Mouse (Mus musculus): Measurements from ENCODE around the gene Tnks1bp1. TPM values are rescaled to one million over a fixed set of nuclear protein-coding genes. Genes with fewer than 3 reads are reported as not detected.

The Tnks1bp1 gene
- total and polyA plus RNA-seq, 2 experiments from 2014 or later: 22.8 to 77.0 TPM

- Histone ChIP-seq H3K36me3 (ENCODE audit: insufficient read depth) (no peaks in the 10 kb centered on the region), H3K27me3 (ENCODE audit: insufficient read depth, low read length) (no peaks in the 10 kb centered on the region), H3K4me1 (ENCODE audit: insufficient read depth) (no peaks in the 10 kb centered on the region), H3K27ac (ENCODE audit: low read depth, low read length) (no peak overlapping the region), H3K9me3 (ENCODE audit: low read length) (no peaks in the 10 kb centered on the region), H3K4me2 (ENCODE audit: low read depth) (no peak overlapping the region), H3K9ac (no peak overlapping the region), H3K4me3 (ENCODE audit: low read depth, low read length) (no peak overlapping the region)
- no peak for TF ChIP-seq CTCF (IDR thresholded peaks at IDR 0.05; ENCODE audit: low read depth)
- 77% methylated on average over 5 of the region's 5 CpGs for WGBS
- ATAC-seq (no peak), DNase-seq (no peak)
These were observed 20.5 kb upstream of the Tnks1bp1 start for GRCm38 (mm10) chr2:85027281-85027680.

DNA sequence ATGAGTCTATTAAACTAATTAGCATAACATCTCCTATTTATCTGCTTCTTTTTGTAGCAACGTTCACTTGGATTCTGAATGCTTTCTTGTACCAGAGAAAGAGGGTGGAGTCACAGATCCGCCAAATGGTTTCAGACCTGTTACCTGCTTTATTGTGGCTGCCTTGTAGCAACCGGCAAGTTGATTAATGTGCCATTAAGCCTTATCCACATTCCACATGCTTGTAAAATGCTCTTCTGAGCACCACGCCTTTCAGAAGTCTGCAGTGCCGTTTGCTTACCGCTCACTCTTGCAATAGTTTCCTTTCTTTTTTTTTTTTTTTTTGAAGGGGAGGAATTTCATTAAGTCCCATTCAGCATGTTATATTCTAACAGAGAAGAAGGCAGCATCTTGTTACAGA, 17.9 kb upstream of the Tnks1bp1 start:
- Histone ChIP-seq H3K27me3 (ENCODE audit: insufficient read depth, low read length) (no peaks in the 10 kb centered on the region), H3K4me3 (ENCODE audit: low read depth, low read length) (no peak overlapping the region), H3K9ac (no peak overlapping the region), H3K4me2 (ENCODE audit: low read depth) (no peak overlapping the region), H3K4me1 (ENCODE audit: insufficient read depth) (no peaks in the 10 kb centered on the region), H3K27ac (ENCODE audit: low read depth, low read length) (no peak overlapping the region), H3K9me3 (ENCODE audit: low read length) (no peaks in the 10 kb centered on the region), H3K36me3 (ENCODE audit: insufficient read depth) (no peaks in the 10 kb centered on the region)
- ATAC-seq (no peak), DNase-seq (no peak)
- 49% methylated on average over 6 of the region's 6 CpGs for WGBS
- no peak for TF ChIP-seq CTCF (IDR thresholded peaks at IDR 0.05; ENCODE audit: low read depth)

- ATAC-seq (no peak), DNase-seq (no peak)
- no peaks in the 10 kb centered on the region for H3K4me1 ChIP-seq (ENCODE audit: insufficient read depth)
- no peak overlapping the region for H3K4me2 ChIP-seq (ENCODE audit: low read depth)
- H3K9ac ChIP-seq: no peak overlapping the region
- H3K9me3 ChIP-seq (ENCODE audit: low read length): no peaks in the 10 kb centered on the region
- 69% methylated on average over 6 of the region's 6 CpGs for WGBS
- H3K27ac ChIP-seq (ENCODE audit: low read depth, low read length): no peak overlapping the region
- H3K4me3 ChIP-seq (ENCODE audit: low read depth, low read length): no peak overlapping the region
- H3K36me3 ChIP-seq (ENCODE audit: insufficient read depth): no peaks in the 10 kb centered on the region
- no peak for TF ChIP-seq CTCF (IDR thresholded peaks at IDR 0.05; ENCODE audit: low read depth)
- no peaks in the 10 kb centered on the region for H3K27me3 ChIP-seq (ENCODE audit: insufficient read depth, low read length)
These were observed 16.8 kb upstream of the Tnks1bp1 start for GRCm38 (mm10) chr2:85030989-85031388.

DNA sequence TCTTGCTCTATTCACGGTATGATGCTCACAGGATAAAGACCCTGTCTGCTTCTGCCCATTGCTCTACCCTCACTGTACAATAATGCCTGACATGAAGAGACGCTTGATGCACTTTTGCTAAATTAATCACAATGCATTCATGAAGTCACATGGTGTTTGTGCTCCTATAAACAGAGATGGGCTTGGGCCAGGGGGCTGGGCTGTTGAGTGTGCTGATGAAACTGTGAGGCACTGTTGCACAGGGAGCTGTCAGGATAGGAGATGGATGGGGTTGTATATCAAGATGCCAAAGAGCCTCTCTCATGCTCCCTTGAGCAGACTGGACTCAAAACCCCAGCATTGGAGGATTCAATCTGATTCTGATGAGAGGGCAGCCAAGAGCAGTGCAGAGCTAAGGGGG, 14.7 kb upstream of the Tnks1bp1 start:
- Histone ChIP-seq H3K9me3 (ENCODE audit: low read length) (no peaks in the 10 kb centered on the region), H3K27ac (ENCODE audit: low read depth, low read length) (no peak overlapping the region), H3K4me2 (ENCODE audit: low read depth) (no peak overlapping the region), H3K9ac (no peak overlapping the region), H3K4me1 (ENCODE audit: insufficient read depth) (peaks cover 12% of the 10 kb centered on the region), H3K36me3 (ENCODE audit: insufficient read depth) (no peaks in the 10 kb centered on the region), H3K4me3 (ENCODE audit: low read depth, low read length) (no peak overlapping the region), H3K27me3 (ENCODE audit: insufficient read depth, low read length) (no peaks in the 10 kb centered on the region)
- no peak for DNase-seq
- ATAC-seq: no peak
- 89% methylated on average over 2 of the region's 2 CpGs for WGBS
- TF ChIP-seq CTCF (IDR thresholded peaks at IDR 0.05; ENCODE audit: low read depth): no peak

GRCm38 (mm10) chr2:85034169-85034568, 13.7 kb upstream of the Tnks1bp1 start:
- 83% methylated on average over 7 of the region's 7 CpGs for WGBS
- Histone ChIP-seq H3K9me3 (ENCODE audit: low read length) (no peaks in the 10 kb centered on the region), H3K4me1 (ENCODE audit: insufficient read depth) (peaks cover 16% of the 10 kb centered on the region), H3K36me3 (ENCODE audit: insufficient read depth) (no peaks in the 10 kb centered on the region), H3K27me3 (ENCODE audit: insufficient read depth, low read length) (no peaks in the 10 kb centered on the region), H3K9ac (no peak overlapping the region), H3K4me2 (ENCODE audit: low read depth) (no peak overlapping the region), H3K4me3 (ENCODE audit: low read depth, low read length) (no peak overlapping the region), H3K27ac (ENCODE audit: low read depth, low read length) (no peak overlapping the region)
- no peak for TF ChIP-seq CTCF (IDR thresholded peaks at IDR 0.05; ENCODE audit: low read depth)
- DNase-seq: no peak
- ATAC-seq: no peak

- Histone ChIP-seq H3K4me2 (ENCODE audit: low read depth) (peak overlapping the region; percentile 84), H3K9ac (peak overlapping the region; percentile 94), H3K9me3 (ENCODE audit: low read length) (no peaks in the 10 kb centered on the region), H3K4me3 (ENCODE audit: low read depth, low read length) (peak overlapping the region; percentile 88), H3K27me3 (ENCODE audit: insufficient read depth, low read length) (no peaks in the 10 kb centered on the region), H3K4me1 (ENCODE audit: insufficient read depth) (peaks cover 16% of the 10 kb centered on the region), H3K27ac (ENCODE audit: low read depth, low read length) (peak overlapping the region; percentile 82; the same call in 1 of the 2 replicates), H3K36me3 (ENCODE audit: insufficient read depth) (peaks cover 23% of the 10 kb centered on the region)
- TF ChIP-seq CTCF (IDR thresholded peaks at IDR 0.05; ENCODE audit: low read depth): no peak
- ATAC-seq: peak; percentile 28
- DNase-seq: no peak
- WGBS: 9% methylated on average over 11 of the region's 11 CpGs
These were observed 11.2 kb upstream of the Tnks1bp1 start for GRCm38 (mm10) chr2:85036507-85037046.

DNA sequence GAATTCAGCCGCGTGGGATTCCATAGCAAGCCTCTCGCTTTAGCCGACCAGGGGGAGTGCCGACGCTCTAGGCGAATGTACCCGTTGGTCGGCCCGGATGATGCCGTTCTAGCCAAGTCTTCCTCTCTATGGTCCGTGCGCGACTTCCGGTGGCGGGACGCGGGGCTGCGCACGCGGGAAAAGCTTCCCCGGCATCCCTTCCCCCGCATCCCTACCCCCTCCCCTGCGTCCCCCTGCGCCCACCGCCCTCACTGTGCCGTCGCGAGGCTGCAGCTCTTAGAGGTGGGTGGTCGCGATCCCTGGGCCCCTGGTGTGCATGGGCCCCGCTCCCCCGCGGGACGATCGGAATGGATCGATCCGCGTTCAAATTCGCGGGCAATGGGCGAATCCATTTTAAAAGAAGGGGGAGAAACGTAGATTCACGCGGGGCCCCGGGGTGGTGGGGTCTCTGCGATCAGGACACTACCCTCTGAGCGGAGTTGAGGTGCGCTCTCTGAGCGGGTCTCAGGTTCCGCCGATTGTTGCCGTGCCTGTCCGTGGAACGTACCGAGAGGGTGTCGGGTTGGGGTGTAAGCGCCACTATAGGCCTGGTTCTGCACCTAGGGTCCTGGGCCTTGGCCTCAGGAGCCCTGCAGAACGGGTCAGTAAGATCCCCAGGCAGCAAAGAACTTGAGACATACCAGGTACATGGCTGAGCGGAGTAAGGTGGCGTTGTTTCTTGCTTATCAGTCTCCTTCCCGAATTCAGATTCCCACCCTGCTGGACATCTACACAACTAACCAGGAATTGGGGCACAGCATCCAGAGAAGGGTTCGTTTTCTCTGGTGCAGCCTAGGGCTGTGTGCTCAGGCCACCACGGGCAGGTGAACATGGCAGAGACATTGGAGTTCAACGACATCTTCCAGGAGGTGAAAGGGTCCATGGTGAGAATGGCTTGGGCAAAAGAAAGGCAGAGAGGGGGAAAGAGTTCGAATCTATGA, 10.5 kb upstream of the Tnks1bp1 start, which contains the start of the genes Ssrp1 and P2rx3:
Gene Ssrp1, plus strand, starts transcription at position 188 of the 980 bp plus-strand sequence.
Gene P2rx3, minus strand, starts transcription at position 416 of the 980 bp plus-strand sequence.
- Histone ChIP-seq H3K4me2 (ENCODE audit: low read depth) (peak within 1 kb of the TSS; percentile 84), H3K27me3 (ENCODE audit: insufficient read depth, low read length) (no peaks in the 10 kb centered on the region), H3K9me3 (ENCODE audit: low read length) (no peaks in the 10 kb centered on the region), H3K27ac (ENCODE audit: low read depth, low read length) (peak within 1 kb of the TSS; percentile 82), H3K4me1 (ENCODE audit: insufficient read depth) (peaks cover 16% of the 10 kb centered on the region), H3K36me3 (ENCODE audit: insufficient read depth) (peaks cover 31% of the 10 kb centered on the region), H3K9ac (peak within 1 kb of the TSS; percentile 94), H3K4me3 (ENCODE audit: low read depth, low read length) (peak within 1 kb of the TSS; percentile 88)
- TF ChIP-seq CTCF (IDR thresholded peaks at IDR 0.05; ENCODE audit: low read depth): peak; percentile 32
- DNase-seq (peak; percentile 98), ATAC-seq (peak; percentile 99)
- 3% methylated on average over 66 of the region's 66 CpGs for WGBS
